Mouse (Mus musculus) neural tube, embryonic 13.5 days (tissue): ENCODE measurements around the gene Fam222a. TPM values are rescaled to one million over a fixed set of nuclear protein-coding genes. Genes with fewer than 3 reads are reported as not detected.

Source experiments
- ATAC-seq: fragments of 200-750 bp; cut with Nextera tagmentation; 2 replicates; pipeline ENCODE4 v1.8.0; 2017; ENCODE audit warnings: low read depth, mild to moderate bottlenecking, moderate TSS enrichment, moderate library complexity
- H3K27ac ChIP-seq: fragments of 300-500 bp; sonication (generic); replicated peaks from 2 replicates; pipeline ENCODE4 v1.5.1; 2015; ENCODE audit warnings: moderate library complexity, mild to moderate bottlenecking, inconsistent platforms
- H3K27me3 ChIP-seq: fragments of 300-500 bp; sonication (generic); 2 replicates; pipeline ENCODE4 v1.6.1; 2015; ENCODE audit warnings: mild to moderate bottlenecking, inconsistent platforms
- H3K36me3 ChIP-seq: fragments of 300-500 bp; sonication (generic); 2 replicates; pipeline ENCODE4 v1.6.1; 2015; ENCODE audit warnings: mild to moderate bottlenecking, inconsistent platforms
- H3K4me1 ChIP-seq: fragments of 300-500 bp; sonication (generic); replicated peaks from 2 replicates; pipeline ENCODE4 v1.6.1; 2015; ENCODE audit warnings: inconsistent platforms
- H3K4me2 ChIP-seq: fragments of 300-500 bp; sonication (generic); 2 replicates; pipeline ENCODE4 v1.6.1; 2015; ENCODE audit warnings: inconsistent platforms, mild to moderate bottlenecking, moderate library complexity
- H3K4me3 ChIP-seq: fragments of 300-500 bp; sonication (generic); 2 replicates; pipeline ENCODE4 v1.5.1; 2015; ENCODE audit warnings: mild to moderate bottlenecking, inconsistent platforms
- H3K9ac ChIP-seq: fragments of 300-500 bp; sonication (generic); 2 replicates; pipeline ENCODE4 v1.6.1; 2015; ENCODE audit warnings: moderate library complexity, mild to moderate bottlenecking, inconsistent platforms
- H3K9me3 ChIP-seq: fragments of 300-500 bp; sonication (generic); 2 replicates; pipeline ENCODE4 v1.6.1; 2016; ENCODE audit warnings: inconsistent platforms
- WGBS: fragments of 180-500 bp; shearing (Covaris S2); methylation state at CpG from one replicate; pipeline ENCODE4 v1.1.7; 2015; 5-methylcytosine and 5-hydroxymethylcytosine counted together
- polyA plus RNA-seq: library from polyadenylated mRNA; unstranded; fragments of >200 nt; fragmentation: Nextera tagmentation; extraction: Ambion mirVana; gene quantifications from 2 replicates; pipeline ENCODE4 v1.2.1, GENCODE M21; 2015

The Fam222a gene
- polyA plus RNA-seq, 1 experiment from 2014 or later, result 6.8 TPM

DNA sequence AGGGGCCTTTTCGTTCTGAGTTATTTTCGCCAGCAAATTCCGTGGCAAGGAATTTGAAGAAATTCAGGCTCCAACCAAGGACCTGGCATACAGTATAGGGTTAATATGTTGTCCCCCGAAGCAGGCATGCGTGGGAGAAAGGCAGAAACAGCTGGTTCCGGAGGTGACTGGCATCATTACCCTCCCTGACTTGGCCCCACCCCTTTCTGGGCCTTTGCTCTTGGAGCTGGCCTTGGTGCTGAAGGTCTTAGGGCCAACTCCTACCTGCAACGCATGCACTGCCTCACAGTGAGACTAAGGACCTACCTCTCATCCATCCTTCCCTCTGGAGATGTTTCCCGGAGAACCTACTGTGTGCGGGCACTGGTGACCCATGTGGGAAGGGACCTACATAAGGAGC lies 20.1 kb downstream of the Fam222a start:
- 0 out of 2 replicates have a peak overlapping the region, but pooled peaks have one; percentile 47 for H3K9ac ChIP-seq
- no peaks in the 10 kb centered on the region for H3K9me3 ChIP-seq
- H3K4me2 ChIP-seq, result no peak overlapping the region
- no peaks in the 10 kb centered on the region for H3K27me3 ChIP-seq
- peaks cover 98% of the 10 kb centered on the region for H3K4me1 ChIP-seq
- peak overlapping the region; percentile 71; the same call in 1 of the 2 replicates for H3K27ac ChIP-seq
- no peak overlapping the region for H3K4me3 ChIP-seq
- WGBS, result 51% methylated on average over 9 of the region's 9 CpGs
- no peaks in the 10 kb centered on the region for H3K36me3 ChIP-seq
- no peak for ATAC-seq

DNA sequence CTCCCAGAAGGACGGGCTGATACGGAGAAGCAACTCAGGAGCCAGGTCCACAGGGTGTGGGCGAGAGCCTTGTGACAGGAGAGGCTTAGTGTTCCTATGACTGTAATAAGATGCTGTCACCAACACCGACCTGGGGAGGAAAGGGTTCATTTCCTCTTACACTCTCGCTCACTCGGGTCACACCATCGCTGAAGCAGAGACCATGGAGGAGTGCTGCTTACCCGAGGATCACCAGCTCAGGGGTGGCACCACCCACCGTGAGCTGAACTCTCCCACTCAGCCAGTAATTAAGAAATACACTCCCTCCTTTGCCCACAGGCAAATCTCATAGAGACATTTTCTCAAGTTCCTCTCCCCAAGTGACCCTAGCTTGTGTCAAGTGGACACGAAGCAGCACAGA lies 20.6 kb downstream of the Fam222a start:
- Histone ChIP-seq H3K4me2 (no peak overlapping the region), H3K36me3 (no peaks in the 10 kb centered on the region), H3K27ac (peak overlapping the region; percentile 71), H3K4me3 (no peak overlapping the region), H3K27me3 (no peaks in the 10 kb centered on the region), H3K9ac (peak overlapping the region; percentile 47), H3K9me3 (no peaks in the 10 kb centered on the region), H3K4me1 (peaks cover 98% of the 10 kb centered on the region)
- WGBS, result 51% methylated on average over 10 of the region's 10 CpGs
- no peak for ATAC-seq

DNA sequence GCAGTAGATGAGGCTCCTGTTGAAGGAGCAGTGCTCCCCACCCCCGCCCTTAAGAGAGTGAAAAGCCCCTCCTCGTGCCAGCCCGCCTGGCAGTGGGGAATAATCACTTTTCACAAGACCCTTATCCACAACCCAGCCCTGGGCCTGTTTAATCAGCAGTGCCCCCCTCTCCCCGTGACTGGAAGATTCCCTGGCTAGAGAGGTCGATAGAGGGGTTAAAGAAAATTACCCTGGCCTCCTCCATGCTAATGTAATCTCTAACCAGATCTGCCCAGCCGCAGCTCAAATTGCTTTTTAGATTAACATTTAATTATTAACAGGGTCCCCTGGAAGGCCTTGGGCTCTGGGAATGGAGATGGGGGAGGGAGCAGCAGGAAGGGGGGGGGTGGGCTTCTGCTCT lies 21.2 kb downstream of the Fam222a start:
- ATAC-seq, result peak; percentile 17; the same call in 1 of the 2 replicates
- peak overlapping the region; percentile 47 for H3K9ac ChIP-seq
- peaks cover 98% of the 10 kb centered on the region for H3K4me1 ChIP-seq
- H3K9me3 ChIP-seq, result no peaks in the 10 kb centered on the region
- no peak overlapping the region for H3K4me3 ChIP-seq
- WGBS, result 30% methylated on average over 6 of the region's 6 CpGs
- H3K27ac ChIP-seq, result peak overlapping the region; percentile 71
- no peak overlapping the region for H3K4me2 ChIP-seq
- H3K27me3 ChIP-seq, result no peaks in the 10 kb centered on the region
- H3K36me3 ChIP-seq, result no peaks in the 10 kb centered on the region

- WGBS, result 25% methylated on average over 2 of the region's 2 CpGs
- Histone ChIP-seq H3K36me3 (peaks cover 4% of the 10 kb centered on the region), H3K4me3 (no peak overlapping the region), H3K4me1 (peaks cover 98% of the 10 kb centered on the region), H3K27me3 (no peaks in the 10 kb centered on the region), H3K27ac (peak overlapping the region; percentile 71), H3K4me2 (no peak overlapping the region), H3K9ac (peak overlapping the region; percentile 47; the same call in 1 of the 2 replicates), H3K9me3 (no peaks in the 10 kb centered on the region)
- ATAC-seq, result peak; percentile 1; the same call in 1 of the 2 replicates
Observed at GRCm38 (mm10) chr5:114589454-114589853, 21.6 kb downstream of the Fam222a start.

DNA sequence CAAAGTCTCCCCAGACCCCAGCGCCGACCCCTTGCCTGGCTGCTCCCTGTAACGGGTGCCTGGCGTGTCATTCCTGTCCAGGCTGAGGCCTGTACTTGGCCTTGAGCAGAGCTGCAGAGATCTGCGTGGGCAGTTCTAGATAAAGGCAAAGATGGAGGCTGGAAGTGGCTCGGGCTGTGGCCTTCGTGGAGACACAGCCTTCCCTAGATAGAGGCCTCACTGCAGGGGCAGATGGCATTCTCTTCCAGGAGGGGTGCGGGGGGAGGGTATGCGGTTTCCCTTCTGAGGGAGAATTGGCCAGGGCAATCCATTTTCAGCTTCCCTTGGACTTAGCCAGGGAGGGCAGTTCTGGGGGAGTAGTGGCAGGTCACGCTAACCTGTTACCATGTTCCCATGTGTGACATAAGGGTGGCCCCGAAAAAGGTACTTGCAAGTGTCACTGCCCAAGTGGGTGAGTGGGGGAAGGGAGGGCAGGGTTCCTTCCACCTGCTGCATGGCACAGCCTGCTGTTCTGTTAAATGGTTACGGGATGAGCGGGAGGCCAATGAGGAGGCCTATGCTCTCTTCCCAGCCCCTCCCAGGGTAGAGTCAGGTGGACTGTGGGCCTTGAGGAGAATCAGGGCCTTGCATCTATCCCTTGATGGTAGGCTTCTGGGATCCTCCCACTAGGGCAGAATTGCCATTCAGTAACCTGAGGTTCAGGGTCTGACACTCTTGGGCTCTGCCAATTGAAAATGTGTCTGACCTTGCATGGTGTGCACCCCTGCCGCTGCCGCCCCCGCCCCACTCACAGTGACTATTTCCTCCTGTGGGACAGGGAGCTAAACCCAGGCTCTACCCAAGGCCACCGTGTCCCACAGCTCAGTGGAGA lies 22.5 kb downstream of the Fam222a start:
- Histone ChIP-seq H3K4me1 (peaks cover 96% of the 10 kb centered on the region), H3K9me3 (no peaks in the 10 kb centered on the region), H3K27me3 (no peaks in the 10 kb centered on the region), H3K9ac (peak overlapping the region; percentile 47; the same call in 1 of the 2 replicates), H3K4me3 (no peak overlapping the region), H3K4me2 (no peak overlapping the region), H3K27ac (peak overlapping the region; percentile 71), H3K36me3 (peaks cover 11% of the 10 kb centered on the region)
- 70% methylated on average over 17 of the region's 17 CpGs for WGBS
- ATAC-seq, result no peak

GRCm38 (mm10) chr5:114591151-114591561 lies 23.3 kb downstream of the Fam222a start:
- Histone ChIP-seq H3K4me3 (no peak overlapping the region), H3K36me3 (peaks cover 12% of the 10 kb centered on the region), H3K27me3 (no peaks in the 10 kb centered on the region), H3K9me3 (no peaks in the 10 kb centered on the region), H3K4me2 (no peak overlapping the region), H3K9ac (0 out of 2 replicates have a peak overlapping the region, but pooled peaks have one; percentile 39), H3K4me1 (peaks cover 89% of the 10 kb centered on the region), H3K27ac (peak overlapping the region; percentile 25; the same call in 1 of the 2 replicates)
- ATAC-seq, result no peak
- 36% methylated on average over 15 of the region's 15 CpGs for WGBS

DNA sequence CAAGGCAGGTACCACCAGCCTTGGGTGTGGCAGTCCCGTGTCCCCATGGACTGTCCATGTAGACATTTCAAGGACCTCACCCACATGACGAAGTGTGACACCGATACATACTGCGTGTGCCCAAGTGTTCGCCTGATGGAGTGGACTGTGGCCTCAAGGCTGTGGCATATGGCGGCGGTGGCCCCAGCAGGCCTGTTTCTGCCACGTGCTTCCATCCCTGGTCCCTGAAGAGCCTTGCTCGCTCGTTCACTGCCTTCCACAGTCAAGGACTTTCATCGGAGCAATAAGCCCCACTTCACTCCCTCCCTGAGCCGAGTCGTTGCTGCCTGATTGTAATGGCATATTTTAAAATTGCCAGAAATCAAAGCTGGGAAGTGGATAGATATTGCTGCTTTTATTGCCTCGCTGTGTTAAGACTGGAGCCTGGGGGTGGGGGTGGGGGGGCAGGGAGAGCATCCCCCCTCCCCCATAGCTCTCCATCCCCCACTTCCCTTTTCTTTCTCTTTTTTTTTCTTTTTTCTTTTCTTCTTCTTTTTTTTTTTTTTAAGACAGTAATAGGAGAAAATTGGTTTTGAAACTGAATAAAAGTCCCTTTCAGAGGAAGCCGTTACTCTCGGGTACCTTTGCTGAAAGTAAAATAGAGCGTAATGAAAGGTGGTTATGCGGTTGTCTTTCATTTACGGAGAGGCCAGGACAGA lies 24.8 kb downstream of the Fam222a start:
- ATAC-seq, result 0 out of 2 replicates have a peak, but pooled peaks have one; percentile 12
- no peaks in the 10 kb centered on the region for H3K27me3 ChIP-seq
- H3K9me3 ChIP-seq, result no peaks in the 10 kb centered on the region
- peaks cover 12% of the 10 kb centered on the region for H3K36me3 ChIP-seq
- peak overlapping the region; percentile 20 for H3K4me2 ChIP-seq
- peaks cover 91% of the 10 kb centered on the region for H3K4me1 ChIP-seq
- peak overlapping the region; percentile 41 for H3K9ac ChIP-seq
- H3K4me3 ChIP-seq, result no peak overlapping the region
- H3K27ac ChIP-seq, result peak overlapping the region; percentile 61
- 38% methylated on average over 19 of the region's 19 CpGs for WGBS

DNA sequence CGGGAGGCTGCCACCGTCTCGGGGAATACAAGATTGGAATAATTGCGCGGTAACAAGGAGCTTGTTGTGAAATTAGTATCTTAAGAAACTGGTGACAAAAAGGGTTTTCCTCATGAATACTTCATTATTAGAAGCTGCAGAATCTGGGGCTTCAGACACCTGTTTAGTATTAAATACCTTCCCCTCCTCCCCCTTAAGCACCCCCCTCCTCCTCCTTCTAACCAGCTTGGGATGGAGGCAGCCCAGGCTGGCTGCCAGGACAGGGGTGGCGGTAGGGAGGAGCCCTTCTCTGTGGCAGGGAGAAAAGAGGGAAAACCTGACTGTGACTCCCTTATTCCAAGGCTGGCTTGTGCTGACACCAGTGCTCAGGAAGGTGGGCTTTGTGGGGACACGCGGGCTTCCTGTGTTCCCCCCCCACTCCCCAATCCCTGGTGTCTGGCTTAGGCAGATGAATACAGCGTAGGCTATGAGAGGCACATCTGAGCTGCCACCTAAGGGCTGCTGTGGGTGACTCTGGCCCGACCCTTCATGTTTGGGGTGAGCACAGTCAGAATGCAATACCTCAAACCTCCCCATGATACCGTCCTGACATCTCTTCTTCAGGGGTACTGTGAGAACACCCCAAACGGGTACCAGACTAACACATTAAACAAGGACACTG lies 25.5 kb downstream of the Fam222a start:
- peak overlapping the region; percentile 61 for H3K27ac ChIP-seq
- no peaks in the 10 kb centered on the region for H3K9me3 ChIP-seq
- H3K36me3 ChIP-seq, result peaks cover 12% of the 10 kb centered on the region
- no peak overlapping the region; the same call in 1 of the 2 replicates for H3K9ac ChIP-seq
- ATAC-seq, result no peak
- H3K27me3 ChIP-seq, result no peaks in the 10 kb centered on the region
- H3K4me2 ChIP-seq, result peak overlapping the region; percentile 20
- no peak overlapping the region for H3K4me3 ChIP-seq
- WGBS, result 54% methylated on average over 12 of the region's 12 CpGs
- H3K4me1 ChIP-seq, result peaks cover 90% of the 10 kb centered on the region

DNA sequence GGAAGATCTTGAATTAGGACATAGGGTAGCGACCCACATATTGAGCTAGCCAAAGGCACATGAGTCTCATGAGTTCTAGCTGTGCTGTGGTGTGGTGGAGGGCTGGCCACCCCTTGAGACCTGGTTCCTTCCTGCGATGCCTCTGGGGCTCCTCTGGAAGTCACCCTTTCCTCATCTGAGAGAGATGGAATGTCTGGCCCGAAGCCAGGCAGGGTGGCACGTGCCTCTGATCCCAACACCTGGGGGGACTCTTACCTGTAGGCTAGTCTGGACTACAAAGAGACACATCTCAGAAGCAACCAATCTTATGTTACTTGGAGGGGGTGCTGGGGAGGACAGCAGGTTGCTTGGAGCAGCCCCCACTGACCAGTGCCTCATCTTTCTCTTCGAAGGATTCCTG lies 26.1 kb downstream of the Fam222a start:
- Histone ChIP-seq H3K27ac (peak overlapping the region; percentile 59; the same call in 1 of the 2 replicates), H3K27me3 (no peaks in the 10 kb centered on the region), H3K4me1 (peaks cover 83% of the 10 kb centered on the region), H3K9ac (no peak overlapping the region), H3K4me2 (no peak overlapping the region), H3K4me3 (no peak overlapping the region), H3K9me3 (no peaks in the 10 kb centered on the region), H3K36me3 (peaks cover 12% of the 10 kb centered on the region)
- ATAC-seq, result no peak
- WGBS, result 83% methylated on average over 5 of the region's 5 CpGs

- 0 out of 2 replicates have a peak overlapping the region, but pooled peaks have one; percentile 14 for H3K4me2 ChIP-seq
- no peaks in the 10 kb centered on the region for H3K27me3 ChIP-seq
- H3K4me1 ChIP-seq, result peaks cover 75% of the 10 kb centered on the region
- no peaks in the 10 kb centered on the region for H3K9me3 ChIP-seq
- no peak for ATAC-seq
- no peak overlapping the region for H3K4me3 ChIP-seq
- WGBS, result 88% methylated on average over 15 of the region's 15 CpGs
- peaks cover 12% of the 10 kb centered on the region for H3K36me3 ChIP-seq
- H3K9ac ChIP-seq, result no peak overlapping the region
- H3K27ac ChIP-seq, result peak overlapping the region; percentile 59
Observed at GRCm38 (mm10) chr5:114594741-114595241, 27.0 kb downstream of the Fam222a start.

DNA sequence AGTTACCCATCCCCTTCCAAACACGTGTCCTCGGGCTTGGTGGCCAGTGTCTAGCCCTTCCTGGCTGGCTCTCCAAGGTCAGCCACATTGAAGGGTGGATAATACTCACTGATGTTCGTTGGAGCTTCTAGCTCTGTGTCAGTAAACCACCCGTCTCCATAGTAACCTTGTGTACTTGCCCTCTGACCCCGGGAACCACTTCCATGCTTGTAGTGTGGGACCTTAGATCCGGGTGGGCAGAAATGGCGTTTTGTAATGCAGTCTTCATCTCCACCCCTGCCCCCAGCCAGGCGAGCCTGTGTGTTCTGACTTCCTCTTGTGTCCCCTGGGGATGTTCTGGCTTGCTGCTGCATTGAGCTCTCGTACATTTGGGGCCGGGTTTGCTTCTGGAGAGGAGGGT lies 28.8 kb downstream of the Fam222a start:
- no peak overlapping the region for H3K4me3 ChIP-seq
- H3K9ac ChIP-seq, result 0 out of 2 replicates have a peak overlapping the region, but pooled peaks have one; percentile 31
- H3K4me1 ChIP-seq, result peaks cover 57% of the 10 kb centered on the region
- ATAC-seq, result no peak
- WGBS, result 24% methylated on average over 10 of the region's 10 CpGs
- no peak overlapping the region for H3K4me2 ChIP-seq
- H3K27me3 ChIP-seq, result no peaks in the 10 kb centered on the region
- peaks cover 12% of the 10 kb centered on the region for H3K36me3 ChIP-seq
- no peaks in the 10 kb centered on the region for H3K9me3 ChIP-seq
- H3K27ac ChIP-seq, result 0 out of 2 replicates have a peak overlapping the region, but pooled peaks have one; percentile 13
